Mouse (Mus musculus) lung, postnatal 4 days (tissue): ENCODE data around the gene Ppm1k.
"Not testable (repeated sequence)": the region's sequence is repeated elsewhere in the genome, so short reads cannot be mapped to it uniquely, and the experiment has no call there.

ENCODE experiments used
- DNase-seq, 2 experiments: peaks; one replicate each; pipeline ENCODE4 v3.0.0; 2021

Ppm1k gene

DNA sequence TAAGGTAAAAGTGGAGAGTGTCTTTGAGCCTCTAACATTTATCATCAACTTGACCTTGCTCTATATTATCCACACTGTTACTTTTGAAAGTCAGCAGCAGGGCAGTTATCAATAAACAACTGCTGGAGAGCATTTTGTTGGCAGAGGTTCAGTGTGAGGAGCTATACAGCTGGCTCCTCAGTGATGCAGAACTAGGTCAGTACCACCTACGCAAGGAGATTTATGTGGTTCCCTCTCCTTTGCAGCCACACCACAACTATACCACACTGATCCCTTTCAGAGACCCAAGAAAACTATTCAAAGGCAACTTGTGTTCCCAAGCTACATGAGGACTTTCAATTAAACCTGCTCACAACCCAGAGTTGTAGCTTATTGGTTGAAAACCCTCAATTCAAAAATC, 3.8 kb downstream of the Ppm1k start:
- no peak for DNase-seq

DNA sequence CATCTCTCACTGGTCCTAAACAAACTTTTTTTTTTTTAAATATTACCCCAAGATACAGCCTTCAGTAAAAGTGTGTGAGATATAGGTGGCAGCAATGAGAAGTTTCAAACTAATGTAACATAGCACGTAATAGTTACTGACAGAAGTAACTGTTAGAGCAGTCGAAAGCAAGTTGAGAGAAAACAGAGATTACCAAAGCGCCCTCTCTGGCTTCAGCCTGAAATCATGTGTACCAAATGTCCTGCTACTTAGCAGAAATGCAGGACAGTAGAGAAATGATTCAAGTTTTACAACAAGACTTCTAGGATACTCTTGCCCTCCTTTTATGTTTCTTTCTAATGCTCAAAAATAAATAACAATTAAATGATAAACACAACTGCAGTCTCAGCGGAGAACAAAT, 4.3 kb downstream of the Ppm1k start:
- no peak for DNase-seq

DNA sequence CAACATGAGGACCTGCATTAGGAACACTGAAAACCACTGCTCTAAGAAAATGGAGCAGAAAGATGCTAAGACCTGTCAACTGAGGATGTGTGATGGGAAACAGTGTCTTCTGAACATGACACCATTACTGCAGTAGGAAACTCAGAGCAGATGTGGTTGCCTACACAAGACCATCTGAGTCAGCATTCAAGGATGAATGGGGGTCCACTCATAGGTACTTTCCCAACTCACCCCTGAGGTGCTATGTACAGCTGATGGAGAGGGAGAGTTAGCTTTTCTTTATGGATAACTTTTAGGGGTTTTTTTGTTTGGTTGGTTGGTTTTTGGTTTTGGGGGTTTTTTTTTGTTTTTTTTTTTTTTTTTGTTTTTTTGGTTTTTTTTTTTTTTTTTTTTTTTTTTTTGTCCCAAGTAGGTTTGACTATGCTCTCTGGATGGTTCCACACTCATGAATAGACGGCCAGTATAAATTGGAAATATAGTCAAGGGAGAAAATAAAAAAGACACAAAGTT, 5.9 kb downstream of the Ppm1k start:
- DNase-seq, result no peak

DNA sequence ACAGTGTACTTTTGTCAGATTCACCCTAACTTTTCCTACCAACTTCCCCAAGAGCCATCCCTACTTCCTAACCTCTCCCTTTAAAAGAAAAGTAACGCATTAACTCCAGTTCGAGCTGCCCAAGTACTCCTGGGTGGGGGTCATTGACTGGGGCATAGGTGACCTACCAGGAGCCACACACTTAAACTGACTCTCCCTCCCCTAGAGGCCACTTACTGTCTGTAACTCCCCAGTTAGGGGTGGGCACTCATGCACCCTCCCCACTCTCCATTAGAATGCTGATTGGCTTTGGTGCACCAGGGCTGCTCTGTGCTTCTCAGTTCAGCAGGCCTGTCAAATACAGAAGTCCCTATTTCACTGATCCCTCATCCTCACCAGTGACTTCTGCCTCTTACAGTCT, 8.3 kb downstream of the Ppm1k start:
- DNase-seq, result no peak

DNA sequence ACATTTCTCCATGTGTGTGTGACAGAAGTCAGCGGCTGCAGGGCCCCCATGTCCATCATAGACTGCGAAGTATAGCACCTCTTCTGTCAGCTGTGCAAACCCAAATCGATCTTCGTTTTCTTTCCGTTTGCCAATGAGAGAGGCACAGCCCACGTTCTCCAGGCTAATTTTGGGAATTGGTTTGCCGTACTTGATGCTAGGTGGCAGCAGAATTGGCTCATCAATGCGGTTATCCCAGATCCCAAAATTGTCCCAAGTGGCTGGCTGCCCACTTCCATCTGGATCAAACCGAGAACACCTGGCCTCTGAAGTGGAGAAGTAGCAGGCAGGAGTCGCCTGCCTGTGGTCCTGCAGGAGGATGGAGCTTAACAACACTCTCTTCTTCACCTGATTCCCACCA, 10.5 kb downstream of the Ppm1k start:
- no peak for DNase-seq

DNA sequence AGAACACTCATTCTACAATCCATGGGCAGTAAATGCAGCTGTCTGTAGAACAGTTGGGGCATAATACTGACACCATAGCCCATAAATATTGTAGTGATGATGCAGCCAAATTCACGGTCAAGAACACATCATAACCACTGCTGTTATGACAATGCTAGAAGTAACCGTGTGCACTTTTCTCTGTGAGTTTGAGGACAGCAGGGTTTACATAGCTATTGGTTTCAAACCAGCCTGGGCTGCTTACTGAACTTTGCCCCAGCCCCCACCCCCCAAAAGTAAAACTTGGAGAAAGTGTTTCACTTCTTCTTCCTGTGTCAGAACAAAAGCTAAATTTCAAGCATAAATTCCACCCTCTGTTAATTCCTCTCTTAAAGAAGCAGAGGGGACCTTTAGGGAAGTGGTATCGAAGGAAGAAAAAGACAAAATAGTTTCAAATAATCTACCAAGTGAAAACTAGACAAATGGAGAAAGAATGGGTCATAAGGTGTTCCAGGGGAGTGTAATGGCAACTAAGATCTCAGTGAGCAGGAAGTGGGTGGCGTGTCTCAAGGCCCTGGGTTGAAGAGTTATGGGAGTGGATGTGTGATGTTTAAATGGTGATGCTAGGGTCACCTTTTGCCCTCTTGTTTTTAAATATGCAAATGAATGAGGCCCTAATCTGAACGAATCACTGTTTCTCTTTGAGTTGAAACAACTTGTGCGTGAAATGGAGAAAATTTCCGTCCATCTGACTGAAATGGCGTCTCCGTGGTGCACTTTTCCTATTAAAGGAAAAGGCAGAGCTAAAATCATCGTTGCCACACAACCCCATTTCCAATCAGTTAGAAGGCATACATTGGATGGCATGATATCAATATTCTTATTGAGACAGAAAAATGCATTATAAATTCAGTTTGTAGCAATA, 14.3 kb downstream of the Ppm1k start:
- DNase-seq, result no peak

DNA sequence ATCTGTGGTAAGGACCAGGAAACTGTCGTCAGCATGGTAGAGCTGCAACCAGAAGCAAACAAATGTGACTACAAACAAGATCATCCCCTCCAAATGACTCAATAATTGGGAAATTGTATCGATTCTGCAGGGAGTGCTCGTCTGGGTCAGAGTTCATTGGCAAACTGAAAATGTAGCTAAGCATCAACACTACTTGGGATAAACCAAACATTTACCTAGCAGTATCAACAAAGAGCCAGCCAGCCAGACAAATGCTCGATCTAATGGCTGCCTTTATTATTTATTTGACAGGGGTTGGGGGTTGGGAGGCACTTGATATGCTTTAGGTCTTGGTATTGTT, 21.3 kb downstream of the Ppm1k start:
- DNase-seq, result no peak

DNA sequence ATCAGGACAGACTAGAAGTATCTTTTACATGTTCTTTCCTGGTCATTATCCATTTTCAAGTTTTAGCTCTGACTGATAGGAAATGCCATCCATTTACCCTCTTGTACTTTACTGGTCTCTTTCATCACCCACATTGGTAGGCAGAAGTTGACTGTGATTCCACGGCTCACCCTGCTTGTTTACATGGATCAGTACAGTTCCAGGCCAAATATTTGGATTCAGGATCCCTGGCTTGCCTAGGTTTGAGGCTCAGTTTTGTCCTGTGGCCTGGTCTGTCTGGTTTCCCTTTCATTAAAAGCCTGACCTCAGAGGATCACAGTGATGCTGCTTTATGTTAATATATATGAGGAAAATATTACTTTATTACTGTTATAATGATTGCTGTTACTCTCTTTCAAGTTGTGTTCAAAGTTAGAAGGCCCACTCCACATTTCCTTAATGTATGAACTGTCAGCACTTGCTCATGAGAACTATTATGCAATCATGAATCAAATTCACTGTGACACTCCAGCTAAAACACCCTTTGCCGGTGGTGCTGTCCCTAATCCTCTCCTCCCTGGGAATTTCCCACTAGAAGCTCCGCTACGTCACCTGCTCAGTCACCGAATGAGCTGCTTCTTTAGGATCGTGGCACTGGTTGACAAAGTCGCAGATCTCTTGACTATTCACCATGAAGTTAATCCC, 21.8 kb downstream of the Ppm1k start:
- DNase-seq, result no peak

DNA sequence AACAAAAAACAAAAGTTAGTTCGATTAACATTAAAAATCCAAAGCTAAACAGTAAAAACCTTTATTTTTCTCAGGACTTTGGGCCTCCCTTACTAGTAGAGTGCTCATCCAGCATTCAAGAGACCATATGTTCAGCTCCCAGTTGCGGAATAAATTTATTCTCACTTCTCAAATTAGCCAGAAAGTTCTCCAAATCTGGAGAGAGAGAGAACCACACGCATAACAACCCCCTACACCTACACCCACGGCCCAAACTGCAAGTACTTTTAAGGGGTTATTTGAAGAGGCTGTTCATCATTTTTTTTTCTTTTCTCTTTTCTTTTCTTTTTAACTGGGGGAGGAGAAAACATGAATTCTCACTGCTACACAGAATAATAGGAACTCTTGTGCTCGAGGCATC, 23.4 kb downstream of the Ppm1k start:
- DNase-seq, result no peak

DNA sequence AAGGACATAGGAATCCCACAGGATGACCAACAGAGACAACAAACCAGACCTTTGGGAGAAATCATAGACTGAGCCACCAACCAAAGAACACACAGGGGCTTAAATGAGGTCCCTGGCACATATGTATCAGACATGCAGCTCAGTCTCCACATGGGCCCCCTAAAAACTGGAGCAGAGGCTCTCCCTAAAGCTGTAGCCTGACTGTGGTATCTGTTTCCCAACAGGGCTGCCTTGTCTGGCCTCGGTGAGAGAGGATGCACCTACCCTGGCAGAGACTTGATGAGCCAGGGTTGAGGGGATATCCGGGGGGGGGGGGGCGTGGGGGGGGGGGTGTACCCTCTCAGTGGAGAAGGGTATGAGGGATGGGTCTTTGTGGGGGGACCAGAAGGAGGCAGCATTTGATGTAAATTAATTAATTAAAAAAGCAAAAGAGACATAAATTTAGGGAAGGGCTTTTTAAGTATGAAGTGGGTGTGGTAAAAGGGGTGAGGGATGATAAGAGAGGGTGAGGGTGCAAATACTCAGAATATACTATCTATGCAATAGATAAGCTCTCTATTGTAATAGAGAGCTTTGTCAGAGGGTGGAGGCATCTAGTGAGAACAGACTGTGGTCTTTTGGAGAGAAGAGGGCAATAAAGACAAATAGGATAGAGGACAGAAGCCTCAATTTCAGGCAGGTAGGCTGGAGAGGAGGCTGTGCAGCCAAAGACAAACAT, 31.4 kb downstream of the Ppm1k start:
- DNase-seq, result no peak

DNA sequence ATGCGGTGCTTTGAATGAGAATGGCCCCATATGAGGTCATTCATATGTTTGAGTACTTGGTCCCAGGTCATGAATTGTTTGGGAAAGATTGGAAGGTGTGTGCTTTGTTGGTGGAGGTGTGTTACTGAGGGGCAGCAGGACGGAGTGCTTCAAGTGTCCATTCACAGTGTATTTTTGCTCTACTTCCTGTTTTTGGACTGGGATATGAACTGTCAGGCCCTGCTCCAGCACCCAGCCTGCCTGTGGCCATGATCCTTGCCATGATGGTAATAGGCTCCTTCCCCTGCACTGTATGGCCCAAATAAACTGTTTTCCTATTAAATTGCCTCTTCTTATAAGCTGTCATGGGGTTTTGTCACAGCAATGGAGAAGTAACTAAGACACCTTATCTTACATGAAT, 36.1 kb downstream of the Ppm1k start:
- no peak for DNase-seq

DNA sequence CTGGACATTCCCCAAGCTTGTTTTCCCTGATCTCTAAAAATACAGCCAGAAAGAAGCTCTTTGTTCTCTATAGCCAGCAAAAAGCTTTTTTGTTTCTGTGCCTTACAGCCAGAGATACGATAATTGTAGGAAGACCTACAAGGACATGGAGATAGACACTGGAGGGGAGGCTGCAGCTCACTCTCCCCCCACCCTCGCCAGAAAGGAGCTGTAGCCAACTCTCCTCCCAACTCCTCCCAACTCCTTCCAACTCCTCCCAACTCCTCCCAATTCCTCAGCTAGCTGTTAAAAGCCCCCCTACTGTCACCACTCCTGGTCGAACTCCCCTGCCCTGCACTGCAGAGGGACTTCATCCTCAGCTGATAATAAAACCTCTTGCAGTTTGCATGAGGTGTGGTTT, 67.1 kb downstream of the Ppm1k start:
- DNase-seq, result not testable (repeated sequence)
